Mouse (Mus musculus) G1E (cell line): ENCODE data around the gene Dnajc13. TPM values are rescaled to one million over a fixed set of nuclear protein-coding genes. Genes with fewer than 3 reads are reported as not detected.

Source experiments
- ATAC-seq: 2 replicates; pipeline ENCODE4 v1.8.0; 2016; ENCODE audit warnings: mild to moderate bottlenecking; ENCODE audit not compliant: insufficient number of reproducible peaks, poor library complexity, low FRiP score, severe bottlenecking; ENCODE audit errors: extremely low read depth
- DNase-seq: peaks from one replicate; pipeline ENCODE4 v3.0.0; 2012; ENCODE audit warnings: low spot score
- H3K27me3 ChIP-seq: 2 replicates; pipeline ENCODE4 v1.6.1; 2012; ENCODE audit warnings: mild to moderate bottlenecking, low read length, inconsistent platforms; ENCODE audit not compliant: insufficient read depth
- H3K36me3 ChIP-seq: replicated peaks from 2 replicates; pipeline ENCODE3; 2012; ENCODE audit warnings: mild to moderate bottlenecking, inconsistent platforms
- H3K4me1 ChIP-seq: 2 replicates; pipeline ENCODE4 v1.6.1; 2012; ENCODE audit warnings: low read depth, low read length, inconsistent platforms, mixed read lengths; ENCODE audit not compliant: insufficient read depth
- H3K4me3 ChIP-seq: 2 replicates; pipeline ENCODE4 v1.5.1; 2012; ENCODE audit warnings: low read depth, mild to moderate bottlenecking, inconsistent platforms, low read length, moderate library complexity, mixed read lengths
- H3K9me3 ChIP-seq: replicated peaks from 2 replicates; pipeline ENCODE4 v1.6.1; 2012; ENCODE audit warnings: inconsistent platforms
- CTCF ChIP-seq: IDR thresholded peaks from 2 replicates; pipeline ENCODE4 v1.5.1; 2012; ENCODE audit warnings: low read depth, low read length, inconsistent platforms, mixed read lengths
- GATA1 ChIP-seq: IDR thresholded peaks from 2 replicates; pipeline ENCODE4 v1.6.1; 2012; ENCODE audit warnings: borderline replicate concordance, low read length, inconsistent platforms, mixed read lengths
- GATA2 ChIP-seq: IDR thresholded peaks from 2 replicates; pipeline ENCODE4 v1.6.1; 2012; ENCODE audit warnings: low read depth, low read length, inconsistent platforms, borderline replicate concordance
- POLR2AphosphoS5 ChIP-seq: IDR thresholded peaks from 2 replicates; pipeline ENCODE4 v1.6.1; 2012; ENCODE audit warnings: low read depth, low read length, inconsistent platforms; ENCODE audit not compliant: insufficient replicate concordance
- TAL1 ChIP-seq: conservative IDR thresholded peaks from 2 replicates; pipeline ENCODE4 v1.6.1; 2012; ENCODE audit warnings: low read depth, low read length, inconsistent platforms, mixed read lengths
- polyA plus RNA-seq: library from polyadenylated mRNA; stranded (reverse); fragments of >175 nt; gene quantifications from 2 replicates; pipeline ENCODE4 v1.2.3, GENCODE M21; 2012
- total RNA-seq, 2 experiments: library from RNA; stranded (forward) in 1 of 2; stranded (reverse) in 1 of 2; fragments of 200-1000 nt in 1 of 2; fragments of >200 nt in 1 of 2; fragmentation: Nextera tagmentation in 1 of 2; gene quantifications; 2 replicates each; pipeline ENCODE4 v1.2.3; 2014 to 2017

Dnajc13 gene
- total and polyA plus RNA-seq, 3 experiments: 55.7 to 119 (median 62.9) TPM

GRCm38 (mm10) chr9:104193900-104194299, 68.8 kb downstream of the Dnajc13 start:
- DNase-seq (no peak), ATAC-seq (no peak)
- H3K4me3 ChIP-seq: no peak overlapping the region
- no peak for TF ChIP-seq GATA1
- TF ChIP-seq GATA2: no peak
- TF ChIP-seq POLR2AphosphoS5: no peak
- TF ChIP-seq TAL1: no peak
- H3K9me3 ChIP-seq: no peaks in the 10 kb centered on the region
- no peaks in the 10 kb centered on the region for H3K27me3 ChIP-seq
- peaks cover 85% of the 10 kb centered on the region for H3K36me3 ChIP-seq
- no peaks in the 10 kb centered on the region for H3K4me1 ChIP-seq

DNA sequence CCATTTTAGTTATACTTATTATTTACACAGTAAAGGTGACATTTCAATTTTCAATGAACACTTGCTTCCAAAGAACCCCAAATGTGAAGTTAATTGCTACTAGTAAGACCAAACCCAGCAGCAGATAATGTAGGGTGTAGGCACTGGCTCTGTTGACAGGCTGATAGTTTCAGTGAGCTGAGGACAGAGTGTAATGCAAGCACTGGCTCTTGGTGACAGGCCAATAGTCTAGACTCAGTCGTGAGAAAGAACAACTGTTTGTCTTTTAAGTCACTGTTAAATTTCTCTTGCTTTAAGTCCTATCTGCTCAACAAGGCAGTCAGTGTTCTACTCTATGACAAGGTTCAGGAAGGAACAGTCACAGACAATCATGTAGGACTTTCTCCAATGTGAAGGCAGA, 69.4 kb downstream of the Dnajc13 start:
- DNase-seq: no peak
- ATAC-seq: no peak
- Histone ChIP-seq H3K4me1 (no peaks in the 10 kb centered on the region), H3K9me3 (no peaks in the 10 kb centered on the region), H3K27me3 (no peaks in the 10 kb centered on the region), H3K4me3 (no peak overlapping the region), H3K36me3 (peaks cover 87% of the 10 kb centered on the region)
- no peak for TF ChIP-seq POLR2AphosphoS5
- TF ChIP-seq CTCF: no peak
- no peak for TF ChIP-seq TAL1
- no peak for TF ChIP-seq GATA1
- TF ChIP-seq GATA2: no peak

- Histone ChIP-seq H3K36me3 (peaks cover 85% of the 10 kb centered on the region), H3K4me1 (no peaks in the 10 kb centered on the region), H3K27me3 (no peaks in the 10 kb centered on the region), H3K9me3 (no peaks in the 10 kb centered on the region), H3K4me3 (no peak overlapping the region)
- DNase-seq (no peak), ATAC-seq (no peak)
- TF ChIP-seq GATA2: no peak
- TF ChIP-seq CTCF: no peak
- no peak for TF ChIP-seq TAL1
- no peak for TF ChIP-seq GATA1
- no peak for TF ChIP-seq POLR2AphosphoS5
Measured at GRCm38 (mm10) chr9:104192513-104192912, 70.2 kb downstream of the Dnajc13 start.

DNA sequence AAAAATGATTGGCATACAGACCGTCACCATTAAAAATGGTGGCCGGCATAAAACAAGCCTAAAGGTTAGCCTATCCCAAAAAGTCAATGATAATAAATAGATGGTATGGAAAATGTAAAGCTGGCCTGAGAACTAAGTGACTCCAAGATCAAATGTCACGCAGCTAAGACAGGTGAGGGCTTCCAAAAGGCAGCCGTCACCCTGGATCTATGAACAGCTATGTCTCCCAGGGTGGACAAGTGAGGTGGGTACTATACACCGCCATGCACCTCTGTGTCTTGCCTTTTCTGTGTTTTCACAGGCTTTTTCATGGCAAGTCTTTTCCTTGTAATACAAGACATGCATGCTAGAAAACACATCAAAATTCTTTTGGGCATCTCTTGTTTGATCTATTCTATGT, 73.1 kb downstream of the Dnajc13 start:
- TF ChIP-seq TAL1: no peak
- no peak for TF ChIP-seq CTCF
- TF ChIP-seq POLR2AphosphoS5: no peak
- TF ChIP-seq GATA2: no peak
- TF ChIP-seq GATA1: no peak
- H3K36me3 ChIP-seq: peaks cover 78% of the 10 kb centered on the region
- no peaks in the 10 kb centered on the region for H3K4me1 ChIP-seq
- H3K9me3 ChIP-seq: no peaks in the 10 kb centered on the region
- no peak for ATAC-seq
- H3K27me3 ChIP-seq: no peaks in the 10 kb centered on the region
- no peak for DNase-seq
- no peak overlapping the region for H3K4me3 ChIP-seq

DNA sequence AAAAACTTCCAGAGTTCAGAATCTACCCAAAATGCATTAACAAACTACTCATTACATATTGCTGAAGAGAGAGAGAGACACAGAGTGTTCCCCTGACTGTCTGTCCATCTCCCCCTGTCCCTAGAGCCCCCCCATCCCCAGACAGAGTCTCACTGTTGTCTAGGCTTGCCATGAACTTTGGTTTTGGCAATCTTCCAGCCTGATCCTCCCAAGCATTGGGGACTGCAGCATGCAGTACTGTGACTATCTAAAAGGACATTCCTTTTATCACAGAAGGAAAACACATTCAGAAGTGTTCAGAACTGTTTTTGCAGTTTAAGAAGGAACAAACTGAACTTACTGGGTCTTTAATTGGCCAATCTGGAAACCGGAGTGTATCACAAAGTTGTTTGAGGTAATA, 74.0 kb downstream of the Dnajc13 start:
- no peak for DNase-seq
- no peaks in the 10 kb centered on the region for H3K4me1 ChIP-seq
- no peak overlapping the region for H3K4me3 ChIP-seq
- peaks cover 78% of the 10 kb centered on the region for H3K36me3 ChIP-seq
- H3K27me3 ChIP-seq: no peaks in the 10 kb centered on the region
- no peaks in the 10 kb centered on the region for H3K9me3 ChIP-seq
- ATAC-seq: no peak
- TF ChIP-seq CTCF: no peak
- no peak for TF ChIP-seq GATA1
- TF ChIP-seq TAL1: no peak
- no peak for TF ChIP-seq POLR2AphosphoS5
- TF ChIP-seq GATA2: no peak

GRCm38 (mm10) chr9:104187028-104187427, 75.7 kb downstream of the Dnajc13 start:
- no peaks in the 10 kb centered on the region for H3K4me1 ChIP-seq
- no peak for ATAC-seq
- peaks cover 78% of the 10 kb centered on the region for H3K36me3 ChIP-seq
- no peaks in the 10 kb centered on the region for H3K27me3 ChIP-seq
- H3K9me3 ChIP-seq: no peaks in the 10 kb centered on the region
- no peak for DNase-seq
- TF ChIP-seq CTCF: no peak
- no peak for TF ChIP-seq POLR2AphosphoS5
- TF ChIP-seq TAL1: no peak
- no peak overlapping the region for H3K4me3 ChIP-seq

- H3K4me1 ChIP-seq: no peaks in the 10 kb centered on the region
- ATAC-seq (no peak), DNase-seq (no peak)
- TF ChIP-seq GATA1: no peak
- TF ChIP-seq TAL1: no peak
- no peak for TF ChIP-seq CTCF
- TF ChIP-seq POLR2AphosphoS5: no peak
- no peak for TF ChIP-seq GATA2
- H3K36me3 ChIP-seq: peaks cover 79% of the 10 kb centered on the region
- H3K27me3 ChIP-seq: no peaks in the 10 kb centered on the region
- H3K4me3 ChIP-seq: no peak overlapping the region
- no peaks in the 10 kb centered on the region for H3K9me3 ChIP-seq
Measured at GRCm38 (mm10) chr9:104183181-104183580, 79.5 kb downstream of the Dnajc13 start.

- Histone ChIP-seq H3K4me1 (no peaks in the 10 kb centered on the region), H3K27me3 (no peaks in the 10 kb centered on the region), H3K4me3 (no peak overlapping the region), H3K9me3 (no peaks in the 10 kb centered on the region), H3K36me3 (peaks cover 78% of the 10 kb centered on the region)
- TF ChIP-seq POLR2AphosphoS5 (no peak), TAL1 (no peak), GATA2 (no peak), CTCF (no peak), GATA1 (no peak)
- ATAC-seq (no peak), DNase-seq (no peak)
Measured at GRCm38 (mm10) chr9:104182328-104182727, 80.4 kb downstream of the Dnajc13 start.
